Mouse (Mus musculus) liver, adult 2 months (tissue): ENCODE results near the gene Adal.

Source experiments
- CTCF ChIP-seq: fragments of 200-500 bp; IDR thresholded peaks from 2 replicates; pipeline ENCODE4 v1.5.1; 2011; ENCODE audit warnings: low read depth, low read length, control low read depth
- POLR2A ChIP-seq: fragments of 200-500 bp; IDR thresholded peaks from 2 replicates; pipeline ENCODE4 v1.6.1; 2011; ENCODE audit warnings: low read length, control low read depth; ENCODE audit not compliant: insufficient read depth; ENCODE audit errors: extremely low read depth

DNA sequence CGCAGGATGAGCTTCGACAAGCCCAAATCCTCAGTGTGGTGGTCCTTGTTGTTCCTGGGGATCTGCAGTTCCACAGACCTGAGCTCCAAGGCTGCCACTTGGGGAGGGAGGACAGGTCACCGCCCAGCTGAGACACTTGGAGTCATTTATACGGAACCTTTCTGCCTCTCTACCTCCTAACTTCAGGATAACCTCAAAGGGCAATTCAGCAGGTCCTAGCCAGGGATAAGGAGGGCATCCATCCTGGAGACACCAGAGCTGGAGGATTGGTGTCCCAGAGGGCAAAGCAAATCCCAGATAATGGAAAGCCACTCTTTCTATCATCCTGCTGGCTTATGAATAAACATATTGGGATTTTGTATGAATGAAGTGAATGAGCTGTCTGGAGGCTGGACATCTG, 30.5 kb upstream of the Adal start, which contains the start of gene Tgm7:
- no peak for TF ChIP-seq CTCF
- TF ChIP-seq POLR2A, result no peak
